Mouse (Mus musculus): ENCODE data around the gene Gabrd.

- TF ChIP-seq CTCF (IDR thresholded peaks at IDR 0.05; ENCODE audit: borderline replicate concordance, insufficient read depth, low read depth, low read length) (no peak), POLR2A (IDR thresholded peaks at IDR 0.05; ENCODE audit: borderline replicate concordance, insufficient read depth, low read length) (no peak)
These were observed 22.2 kb upstream of the Gabrd start for GRCm38 (mm10) chr4:155420137-155420536.
